Mouse (Mus musculus): ENCODE results near the gene Flrt2.

GRCm38 (mm10) chr12:95696522-95697025 lies 4.5 kb downstream of the Flrt2 start:
- no peak for TF ChIP-seq CTCF (IDR thresholded peaks at IDR 0.05; ENCODE audit: control insufficient read depth, insufficient read depth, insufficient read length)
- no peak for TF ChIP-seq USF1 (IDR thresholded peaks at IDR 0.05; ENCODE audit: low read depth)
